Mouse (Mus musculus) embryonic facial prominence, embryonic 13.5 days (tissue): ENCODE results near the gene Timmdc1. TPM values are rescaled to one million over a fixed set of nuclear protein-coding genes. Genes with fewer than 3 reads are reported as not detected.

Experiments used
- ATAC-seq: fragments of 200-750 bp; cut with Nextera tagmentation; 2 replicates; pipeline ENCODE4 v1.8.0; 2017; ENCODE audit warnings: low read depth; ENCODE audit not compliant: insufficient number of reproducible peaks, insufficient read depth, low FRiP score, low TSS enrichment
- H3K27ac ChIP-seq: fragments of 300-500 bp; sonication (generic); 2 replicates; pipeline ENCODE4 v1.5.1; 2015; ENCODE audit warnings: moderate library complexity, mild to moderate bottlenecking, inconsistent platforms
- H3K27me3 ChIP-seq: fragments of 300-500 bp; sonication (generic); 2 replicates; pipeline ENCODE4 v1.6.1; 2015; ENCODE audit warnings: mild to moderate bottlenecking, inconsistent platforms
- H3K36me3 ChIP-seq: fragments of 300-500 bp; sonication (generic); 2 replicates; pipeline ENCODE4 v1.6.1; 2015; ENCODE audit warnings: mild to moderate bottlenecking, inconsistent platforms
- H3K4me1 ChIP-seq: fragments of 300-500 bp; sonication (generic); 2 replicates; pipeline ENCODE4 v1.6.1; 2015; ENCODE audit warnings: inconsistent platforms
- H3K4me2 ChIP-seq: fragments of 300-500 bp; sonication (generic); 2 replicates; pipeline ENCODE4 v1.6.1; 2015; ENCODE audit warnings: moderate library complexity, mild to moderate bottlenecking, inconsistent platforms
- H3K4me3 ChIP-seq: fragments of 300-500 bp; sonication (generic); 2 replicates; pipeline ENCODE4 v1.5.1; 2015; ENCODE audit warnings: mild to moderate bottlenecking, inconsistent platforms
- H3K9ac ChIP-seq: fragments of 300-500 bp; sonication (generic); 2 replicates; pipeline ENCODE4 v1.6.1; 2015; ENCODE audit warnings: mild to moderate bottlenecking, inconsistent platforms
- H3K9me3 ChIP-seq: fragments of 300-500 bp; sonication (generic); 2 replicates; pipeline ENCODE4 v1.6.1; 2016; ENCODE audit warnings: inconsistent platforms
- WGBS: fragments of 180-500 bp; shearing (Covaris S2); methylation state at CpG from one replicate; pipeline ENCODE4 v1.1.7; 2015; ENCODE audit warnings: mixed read lengths; 5-methylcytosine and 5-hydroxymethylcytosine counted together
- polyA plus RNA-seq: library from polyadenylated mRNA; unstranded; fragments of >200 nt; fragmentation: Nextera tagmentation; extraction: Ambion mirVana; gene quantifications from 2 replicates; pipeline ENCODE4 v1.2.1, GENCODE M21; 2015

Gene Timmdc1
- 31.3 and 32.1 TPM in 2 replicates for polyA plus RNA-seq

DNA sequence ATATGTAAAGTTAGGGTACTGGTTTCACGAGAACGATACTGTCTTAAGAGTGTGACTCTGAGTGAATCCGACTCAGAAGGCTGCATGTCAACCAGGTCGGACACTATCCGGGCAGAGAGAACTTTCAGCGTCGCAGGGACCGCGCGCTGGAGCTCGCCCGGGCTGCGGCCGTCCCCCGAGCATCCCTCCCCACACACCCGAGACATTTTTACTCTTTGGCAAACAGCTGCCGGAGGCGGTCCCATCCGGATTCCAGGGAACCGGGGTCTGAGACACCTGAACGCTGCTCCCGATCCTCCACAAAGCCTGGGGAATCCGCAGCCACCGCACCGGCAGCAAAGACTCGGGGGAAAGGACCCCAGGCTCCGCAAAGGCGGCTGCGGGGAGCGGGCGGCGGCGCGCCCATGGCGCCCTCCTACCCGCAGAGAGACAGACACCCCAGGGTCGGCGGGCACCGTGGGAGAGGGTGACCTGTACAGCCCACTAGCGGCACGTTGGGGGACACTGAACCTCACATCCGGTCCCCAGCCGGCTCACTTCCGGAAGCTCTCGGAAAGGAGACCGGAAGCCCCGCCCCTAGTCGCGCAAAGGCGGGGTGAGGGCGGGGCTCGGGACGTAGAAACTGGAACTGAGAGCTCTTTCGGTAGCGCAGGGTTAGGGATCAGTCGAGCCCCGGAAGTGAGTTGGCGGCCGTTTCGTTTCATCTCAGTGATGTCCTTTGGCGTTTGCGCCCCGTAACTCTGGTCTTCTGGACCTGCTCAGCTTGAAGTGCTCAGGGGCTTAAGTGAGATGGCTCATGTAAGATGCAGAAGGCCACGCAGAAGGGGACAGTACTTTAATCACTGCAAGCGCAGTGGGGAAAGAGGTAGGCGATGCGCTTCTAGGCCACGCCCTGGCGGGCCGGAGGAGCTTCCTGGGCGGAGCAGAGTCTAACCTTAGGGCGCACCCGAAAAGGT lies at the start of gene Timmdc1:
Gene Timmdc1 (minus strand): TSS at position 535 of the 956 bp plus-strand sequence.
- WGBS, result under 1% methylated on average over 73 of the region's 73 CpGs
- no peaks in the 10 kb centered on the region for H3K9me3 ChIP-seq
- peaks cover 11% of the 10 kb centered on the region; the same call in 1 of the 2 replicates for H3K4me1 ChIP-seq
- peak within 1 kb of the TSS; percentile 94 for H3K4me3 ChIP-seq
- ATAC-seq, result peak; percentile 95
- H3K27ac ChIP-seq, result peak within 1 kb of the TSS; percentile 93
- H3K9ac ChIP-seq, result peak within 1 kb of the TSS; percentile 94
- peak within 1 kb of the TSS; percentile 61 for H3K4me2 ChIP-seq
- peaks cover 45% of the 10 kb centered on the region for H3K36me3 ChIP-seq
- no peaks in the 10 kb centered on the region for H3K27me3 ChIP-seq

DNA sequence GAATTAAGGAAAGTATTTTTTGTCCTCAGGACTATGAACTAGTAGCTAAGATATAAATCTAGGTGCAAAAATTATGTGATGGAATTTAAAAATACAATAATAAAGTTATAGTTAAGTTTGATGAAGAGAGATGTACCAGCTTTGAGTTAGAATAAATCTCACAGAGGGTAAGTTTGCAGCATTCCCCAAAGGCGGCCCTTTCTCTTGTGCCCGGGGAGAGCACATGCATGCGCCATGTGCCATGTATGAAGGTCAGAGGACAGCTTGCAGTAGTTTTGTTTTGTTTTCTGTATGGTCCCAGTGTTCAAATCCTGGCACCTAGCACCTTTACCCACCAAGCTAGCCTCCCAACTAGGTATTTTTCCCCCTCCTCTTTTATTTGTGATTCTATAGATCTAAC lies 49.0 kb upstream of the Timmdc1 start:
- WGBS, result 96% methylated on average over 3 of the region's 3 CpGs
- no peak overlapping the region for H3K4me2 ChIP-seq
- no peak overlapping the region for H3K9ac ChIP-seq
- no peaks in the 10 kb centered on the region for H3K4me1 ChIP-seq
- no peak for ATAC-seq
- H3K27me3 ChIP-seq, result no peaks in the 10 kb centered on the region
- no peak overlapping the region for H3K27ac ChIP-seq
- H3K9me3 ChIP-seq, result no peaks in the 10 kb centered on the region
- H3K36me3 ChIP-seq, result peaks cover 81% of the 10 kb centered on the region
- H3K4me3 ChIP-seq, result no peak overlapping the region

DNA sequence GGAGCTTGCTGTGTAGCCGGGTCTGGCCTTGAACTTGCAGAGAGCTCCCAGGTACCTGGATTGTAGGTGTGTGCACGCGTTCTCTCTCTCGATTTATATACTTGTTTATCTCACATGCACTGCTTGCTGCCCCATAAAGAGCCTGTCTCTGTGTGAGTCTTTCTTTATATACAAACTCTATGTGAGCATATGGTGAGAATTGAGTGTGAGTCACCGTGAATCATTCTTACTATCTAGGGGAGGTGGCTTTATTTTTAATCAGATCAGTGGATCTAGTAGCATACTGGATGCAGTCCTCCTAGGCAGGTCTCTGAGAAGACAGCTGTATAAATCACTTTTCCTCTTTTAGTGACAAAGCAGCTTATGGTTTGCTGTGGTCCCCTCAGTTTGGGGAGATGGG lies 45.7 kb upstream of the Timmdc1 start:
- Histone ChIP-seq H3K27me3 (no peaks in the 10 kb centered on the region), H3K4me1 (peaks cover 22% of the 10 kb centered on the region), H3K9me3 (no peaks in the 10 kb centered on the region), H3K4me3 (no peak overlapping the region), H3K9ac (no peak overlapping the region), H3K4me2 (no peak overlapping the region), H3K36me3 (peaks cover 82% of the 10 kb centered on the region), H3K27ac (no peak overlapping the region)
- ATAC-seq, result no peak
- WGBS, result 90% methylated on average over 5 of the region's 5 CpGs

DNA sequence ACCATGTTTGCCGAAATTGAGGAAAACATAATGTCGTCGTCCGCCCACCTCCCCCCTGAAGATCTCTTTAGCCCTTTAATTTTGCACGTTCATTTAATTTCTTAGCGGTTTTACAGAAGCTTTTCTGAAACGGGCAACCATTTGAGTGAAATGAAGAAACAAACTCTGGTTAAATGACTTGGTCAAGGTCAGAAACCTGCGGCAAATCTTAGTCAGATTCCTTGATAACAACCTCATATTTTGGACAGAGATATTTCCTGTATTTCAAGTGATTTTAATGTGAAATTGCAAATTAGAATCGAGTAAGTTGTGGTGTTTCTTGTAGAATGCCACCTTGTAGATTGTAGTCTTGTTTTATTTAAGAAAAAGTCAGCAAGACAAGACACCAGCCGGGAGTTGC lies 41.1 kb upstream of the Timmdc1 start:
- H3K9ac ChIP-seq, result peak overlapping the region; percentile 97
- H3K27me3 ChIP-seq, result peaks cover 18% of the 10 kb centered on the region
- peak overlapping the region; percentile 68 for H3K4me2 ChIP-seq
- WGBS, result 31% methylated on average over 10 of the region's 10 CpGs
- peaks cover 37% of the 10 kb centered on the region for H3K36me3 ChIP-seq
- no peak for ATAC-seq
- H3K4me3 ChIP-seq, result peak overlapping the region; percentile 93
- peaks cover 22% of the 10 kb centered on the region for H3K4me1 ChIP-seq
- no peaks in the 10 kb centered on the region for H3K9me3 ChIP-seq
- H3K27ac ChIP-seq, result no peak overlapping the region

DNA sequence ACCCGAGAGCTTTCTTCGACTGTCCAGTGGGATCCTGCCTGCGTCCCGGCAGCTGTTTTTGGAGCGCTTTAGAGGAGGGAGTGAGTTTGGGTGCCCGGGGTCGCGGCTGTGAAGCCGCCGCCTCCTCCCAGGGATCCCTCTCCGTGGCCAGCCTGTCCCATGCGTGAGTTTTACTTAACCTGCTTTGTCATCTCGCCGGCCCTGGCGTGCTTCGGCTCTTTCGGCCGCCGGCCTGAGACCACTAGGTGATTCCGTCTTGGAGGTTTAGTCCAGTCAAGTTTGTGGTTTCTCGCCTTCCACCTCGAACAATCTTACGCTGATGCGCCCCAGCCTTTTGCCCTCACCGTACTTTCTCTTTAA lies 40.5 kb upstream of the Timmdc1 start:
- H3K27ac ChIP-seq, result peak overlapping the region; percentile 91
- H3K4me2 ChIP-seq, result peak overlapping the region; percentile 68
- H3K4me3 ChIP-seq, result peak overlapping the region; percentile 93
- H3K36me3 ChIP-seq, result peaks cover 32% of the 10 kb centered on the region
- ATAC-seq, result peak; percentile 61; the same call in 1 of the 2 replicates
- peaks cover 22% of the 10 kb centered on the region for H3K4me1 ChIP-seq
- H3K9ac ChIP-seq, result peak overlapping the region; percentile 97
- H3K27me3 ChIP-seq, result peaks cover 23% of the 10 kb centered on the region
- WGBS, result under 1% methylated on average over 25 of the region's 25 CpGs
- H3K9me3 ChIP-seq, result no peaks in the 10 kb centered on the region

DNA sequence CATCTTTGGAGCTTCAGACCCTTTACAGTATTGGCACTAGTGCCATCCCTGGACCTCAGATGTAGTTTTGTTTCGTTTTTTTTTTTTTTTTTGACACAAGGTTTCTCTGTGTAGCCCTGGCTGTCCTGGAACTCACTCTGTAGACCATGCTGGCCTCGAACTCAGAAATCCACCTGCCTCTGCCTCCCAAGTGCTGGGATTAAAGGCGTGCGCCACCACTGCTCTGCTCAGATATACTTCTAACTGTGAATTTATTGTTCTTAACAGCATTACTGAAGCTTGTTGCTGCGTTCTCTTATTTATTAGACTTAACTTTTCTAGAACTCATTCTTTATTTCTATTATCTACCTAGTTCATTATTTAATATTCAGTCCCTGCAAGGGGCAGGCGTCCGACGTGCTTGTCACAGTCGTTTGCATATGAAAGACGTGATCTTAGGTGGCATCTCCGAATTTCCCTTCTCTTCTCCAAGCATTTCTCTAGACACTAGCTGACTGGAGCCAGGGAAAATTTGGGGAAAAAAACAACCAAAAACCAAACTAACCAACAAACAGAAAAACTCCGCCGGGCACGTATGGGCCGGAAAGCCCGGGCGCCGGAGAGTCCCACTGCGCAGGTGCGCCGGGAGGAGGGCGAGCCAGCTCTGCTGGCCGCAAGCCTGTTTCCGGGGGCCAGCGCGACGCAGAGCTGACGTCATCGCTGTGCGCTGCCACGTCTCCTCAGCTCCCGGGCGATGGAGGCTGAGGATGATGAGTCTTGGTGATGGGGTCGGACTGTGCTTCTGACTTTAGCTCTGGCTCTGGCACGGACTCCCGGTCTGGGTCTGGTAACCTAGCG lies 39.9 kb upstream of the Timmdc1 start:
- Histone ChIP-seq H3K4me3 (peak overlapping the region; percentile 93), H3K4me1 (peaks cover 22% of the 10 kb centered on the region), H3K27me3 (peaks cover 23% of the 10 kb centered on the region), H3K4me2 (peak overlapping the region; percentile 68), H3K36me3 (peaks cover 27% of the 10 kb centered on the region), H3K9ac (peak overlapping the region; percentile 97), H3K9me3 (no peaks in the 10 kb centered on the region), H3K27ac (peak overlapping the region; percentile 91)
- peak; percentile 93 for ATAC-seq
- WGBS, result 6% methylated on average over 37 of the region's 37 CpGs

DNA sequence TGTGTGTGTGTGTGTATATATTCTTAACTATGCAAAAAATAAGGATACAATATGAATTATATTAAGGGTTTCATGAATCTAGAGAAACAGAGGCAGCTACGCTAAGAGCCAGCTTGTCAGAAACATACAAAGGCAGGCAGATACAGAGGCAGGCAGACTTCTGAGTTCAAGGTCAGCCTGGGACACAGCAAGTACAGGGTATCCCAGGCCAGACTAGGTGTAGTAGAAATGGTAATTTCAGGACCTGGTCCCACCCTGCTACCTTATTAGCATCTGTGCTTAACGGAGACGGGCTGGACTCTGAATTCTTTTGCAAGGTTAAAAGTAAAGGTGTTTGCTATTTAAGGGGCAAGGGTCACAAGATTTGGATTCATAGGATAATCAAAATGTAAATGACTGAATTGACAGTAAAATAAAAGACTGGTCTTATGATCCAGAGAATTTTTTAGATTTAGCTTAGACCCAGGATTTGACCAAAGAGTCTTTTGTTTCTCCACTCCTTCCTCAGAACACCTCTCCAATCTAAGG lies 35.8 kb upstream of the Timmdc1 start, which contains the start of gene Tmem39a:
Gene Tmem39a (plus strand): TSS at position 478 of the 528 bp plus-strand sequence.
- peaks cover 41% of the 10 kb centered on the region for H3K27me3 ChIP-seq
- no peaks in the 10 kb centered on the region for H3K4me1 ChIP-seq
- 75% methylated on average over 3 of the region's 3 CpGs for whole genome bisulfite sequencing
- H3K4me2 ChIP-seq, result no peak within 1 kb of the TSS
- no peaks in the 10 kb centered on the region for H3K36me3 ChIP-seq
- no peak within 1 kb of the TSS for H3K27ac ChIP-seq
- no peaks in the 10 kb centered on the region for H3K9me3 ChIP-seq
- 0 out of 2 replicates have a peak within 1 kb of the TSS, but pooled peaks have one; percentile 21 for H3K9ac ChIP-seq
- no peak for ATAC-seq
- H3K4me3 ChIP-seq, result no peak within 1 kb of the TSS

DNA sequence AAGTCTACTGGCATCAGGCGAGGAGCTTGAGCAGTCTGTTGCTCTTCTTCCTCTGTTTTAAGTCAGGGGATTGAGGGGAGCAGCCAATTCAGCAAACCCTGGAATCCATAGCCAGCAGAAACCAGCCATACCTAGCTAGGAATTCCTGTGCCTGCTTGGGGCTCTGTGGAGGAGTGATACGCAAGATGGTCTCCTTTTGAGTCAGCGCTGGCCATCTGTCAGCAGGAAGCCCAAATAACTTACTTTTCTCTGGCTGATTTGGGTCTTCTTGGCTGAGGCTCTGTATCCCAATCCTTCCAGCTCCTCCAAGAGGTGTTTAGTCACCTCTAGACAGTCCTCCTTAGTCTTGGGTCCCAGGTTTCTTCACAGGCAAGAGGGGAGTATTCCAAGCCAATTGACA lies 33.5 kb upstream of the Timmdc1 start:
- Histone ChIP-seq H3K27me3 (peaks cover 51% of the 10 kb centered on the region), H3K36me3 (no peaks in the 10 kb centered on the region), H3K4me1 (no peaks in the 10 kb centered on the region), H3K27ac (no peak overlapping the region), H3K9ac (no peak overlapping the region), H3K4me2 (no peak overlapping the region), H3K4me3 (no peak overlapping the region), H3K9me3 (no peaks in the 10 kb centered on the region)
- no peak for ATAC-seq
- WGBS, result 76% methylated on average over 3 of the region's 3 CpGs

DNA sequence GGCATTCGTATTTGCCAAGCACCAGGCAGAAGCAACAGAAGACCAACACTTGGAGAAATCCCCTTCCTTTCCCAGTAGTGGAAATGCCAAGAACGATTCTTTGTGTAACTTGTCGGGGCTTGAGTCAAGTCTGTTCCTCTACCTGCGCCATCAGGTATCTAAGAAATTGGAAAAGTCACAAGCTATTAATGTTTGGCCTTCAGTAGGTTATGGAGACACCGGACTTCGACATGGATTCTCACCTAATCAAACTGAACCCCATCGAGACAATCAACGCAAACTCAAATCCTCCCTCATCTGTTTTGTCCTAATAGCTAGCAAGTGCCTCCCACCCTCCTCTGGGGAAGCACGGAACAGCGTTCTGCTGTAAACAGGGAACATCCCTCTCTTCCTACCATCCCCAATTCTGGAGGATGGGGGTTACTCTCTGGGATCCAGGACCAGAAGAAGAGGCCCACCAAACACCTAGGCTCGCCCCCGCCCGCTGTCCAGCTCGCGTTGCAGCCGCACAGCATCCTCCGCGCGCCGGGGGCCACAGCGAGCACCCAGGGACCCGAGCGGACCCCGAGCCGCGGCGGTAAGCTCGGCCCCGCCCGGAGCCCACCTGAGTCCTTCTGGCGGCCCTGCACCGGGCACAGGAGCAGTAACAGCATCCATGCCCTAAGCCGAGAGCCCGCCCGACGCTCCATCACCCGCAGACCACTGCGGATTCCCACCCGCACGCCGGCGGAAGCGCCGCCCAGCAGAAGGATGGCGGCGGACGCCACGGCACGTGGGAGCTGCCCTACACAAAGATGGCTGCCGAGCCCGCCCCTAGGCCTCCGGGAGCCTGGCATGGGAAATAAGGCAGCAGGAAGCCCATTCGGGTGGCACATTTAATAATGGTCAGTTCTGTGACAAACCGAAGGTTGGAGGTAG lies 27.3 kb upstream of the Timmdc1 start, which contains the start of gene Poglut1:
Gene Poglut1 (minus strand): TSS at position 780 of the 918 bp plus-strand sequence.
- Histone ChIP-seq H3K4me2 (peak within 1 kb of the TSS; percentile 74), H3K9me3 (no peaks in the 10 kb centered on the region), H3K27ac (peak within 1 kb of the TSS; percentile 68), H3K9ac (peak within 1 kb of the TSS; percentile 92), H3K4me1 (peaks cover 15% of the 10 kb centered on the region), H3K36me3 (peaks cover 31% of the 10 kb centered on the region), H3K4me3 (peak within 1 kb of the TSS; percentile 89), H3K27me3 (peaks cover 13% of the 10 kb centered on the region)
- peak; percentile 86 for ATAC-seq
- 2% methylated on average over 54 of the region's 54 CpGs for WGBS

DNA sequence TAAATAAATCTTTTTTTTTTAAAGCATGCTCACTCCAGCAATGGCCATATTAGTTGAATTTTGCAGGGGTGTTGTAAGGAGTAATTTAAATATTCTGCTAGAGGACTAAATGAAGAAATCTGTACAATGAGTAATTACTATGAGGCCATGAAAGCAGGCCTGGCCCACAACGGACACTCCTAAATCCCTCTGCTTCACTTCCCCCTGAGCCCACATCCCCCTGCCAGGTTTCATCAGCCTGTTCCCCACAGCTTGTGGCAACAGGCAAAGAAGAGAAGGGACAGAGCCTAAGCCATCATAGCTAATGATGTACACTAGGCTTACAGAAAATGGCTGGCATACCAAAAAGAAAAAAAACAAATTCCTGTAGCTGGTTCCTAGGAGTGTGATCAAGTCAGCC lies 25.5 kb upstream of the Timmdc1 start:
- H3K36me3 ChIP-seq, result peaks cover 47% of the 10 kb centered on the region

More for the DNA sequence above, 25.5 kb upstream of the Timmdc1 start:
- no peak for ATAC-seq
- Histone ChIP-seq H3K4me3 (no peak overlapping the region), H3K4me1 (peaks cover 15% of the 10 kb centered on the region), H3K27ac (no peak overlapping the region), H3K9me3 (no peaks in the 10 kb centered on the region), H3K4me2 (peak overlapping the region; percentile 74; the same call in 1 of the 2 replicates), H3K27me3 (peaks cover 8% of the 10 kb centered on the region), H3K9ac (no peak overlapping the region)
- 82% methylated on average over 1 of the region's 1 CpGs for WGBS
